31 mouse cellular contexts compared by ENCODE assay signal in the genomic region with DNA sequence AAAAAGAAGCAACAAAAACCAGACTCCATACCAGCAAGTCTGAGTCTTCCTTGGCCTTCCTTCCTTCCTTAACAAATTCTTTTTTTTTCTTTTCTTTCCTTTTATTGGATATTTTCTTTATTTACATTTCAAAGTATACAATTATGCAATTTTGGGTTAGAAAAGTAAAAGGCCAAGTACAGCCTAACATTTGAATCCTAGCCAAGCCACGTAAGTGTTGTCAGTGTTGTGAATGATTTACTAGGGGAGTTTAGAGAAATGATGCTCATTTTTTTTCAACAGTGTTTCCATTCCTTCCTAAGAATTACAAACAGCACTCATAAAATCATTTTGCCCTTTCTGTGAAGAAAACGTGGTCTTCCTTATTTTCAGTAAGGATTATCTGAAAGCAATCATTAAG.
A peak's percentile ranks its signal among the peaks of the same experiment; 100 is the strongest.
DNase-seq lines count a peak whose midpoint lies in the region; ATAC-seq and TF ChIP-seq lines count a peak whose summit lies in the region.
"Had no signal": no experiment of that assay in that cellular context is flagged by ENCODE, and none has a peak within 500 bp of the region (broad histone marks: within the 10 kb centered on the region; RNA-seq: fewer than 3 reads in every experiment).

No protein-coding gene starts in this region.

- no peak overlapping the region for H3K27ac ChIP-seq in embryonic facial prominence, embryonic 14.5 days (replicated peaks; ENCODE audit: low read depth, low read length)
- H3K27ac ChIP-seq in embryonic facial prominence, embryonic 10.5 days (replicated peaks): no peak overlapping the region
- no peak overlapping the region for H3K27ac ChIP-seq in liver, embryonic 14.5 days
- no peak overlapping the region for H3K27ac ChIP-seq in liver, postnatal 0 days (ENCODE audit: low read depth)
- H3K27ac ChIP-seq: embryonic facial prominence, embryonic 12.5 days; forebrain, embryonic 13.5 days; gastrocnemius, adult 2 months; heart, embryonic 15.5 days; hindbrain, embryonic 10.5 days; hindbrain, embryonic 13.5 days had no signal

- no peaks in the 10 kb centered on the region for H3K36me3 ChIP-seq in embryonic facial prominence, embryonic 14.5 days (ENCODE audit: control insufficient read depth, insufficient read depth, low read length)
- H3K36me3 ChIP-seq in embryonic facial prominence, embryonic 10.5 days (replicated peaks): no peaks in the 10 kb centered on the region
- H3K36me3 ChIP-seq in liver, embryonic 14.5 days (replicated peaks; ENCODE audit: control insufficient read depth, insufficient read depth, low read depth): no peaks in the 10 kb centered on the region
- no peaks in the 10 kb centered on the region for H3K36me3 ChIP-seq in liver, postnatal 0 days (replicated peaks; ENCODE audit: insufficient read depth, low read length)
- H3K36me3 ChIP-seq: embryonic facial prominence, embryonic 12.5 days; G1E; heart, embryonic 12.5 days; heart, embryonic 15.5 days; hindbrain, embryonic 10.5 days; hindbrain, embryonic 13.5 days had no signal

- H3K9me3 ChIP-seq in embryonic facial prominence, embryonic 14.5 days (ENCODE audit: control insufficient read depth, low read length): no peaks in the 10 kb centered on the region
- H3K9me3 ChIP-seq in embryonic facial prominence, embryonic 10.5 days: no peaks in the 10 kb centered on the region
- no peaks in the 10 kb centered on the region for H3K9me3 ChIP-seq in liver, embryonic 14.5 days (ENCODE audit: control insufficient read depth, low read length)
- no peaks in the 10 kb centered on the region for H3K9me3 ChIP-seq in liver, postnatal 0 days (ENCODE audit: low read length)
- H3K9me3 ChIP-seq: embryonic facial prominence, embryonic 12.5 days; forebrain, embryonic 13.5 days; G1E; heart, embryonic 12.5 days; heart, embryonic 15.5 days; hindbrain, embryonic 10.5 days; hindbrain, embryonic 13.5 days had no signal

- TF ChIP-seq CTCF in liver, embryonic 14.5 days (IDR thresholded peaks at IDR 0.05; ENCODE audit: low read depth): no peak
- TF ChIP-seq CTCF in liver, postnatal 0 days (IDR thresholded peaks at IDR 0.05; ENCODE audit: low read depth): no peak

- H3K4me1 ChIP-seq in embryonic facial prominence, embryonic 14.5 days (ENCODE audit: control insufficient read depth, insufficient read depth, low read length): no peaks in the 10 kb centered on the region
- no peaks in the 10 kb centered on the region for H3K4me1 ChIP-seq in embryonic facial prominence, embryonic 10.5 days
- H3K4me1 ChIP-seq in liver, embryonic 14.5 days (replicated peaks; ENCODE audit: control insufficient read depth in 2 of 2, insufficient read depth in 2 of 2, low read length in 1 of 2): no peaks in the 10 kb centered on the region
- H3K4me1 ChIP-seq in liver, postnatal 0 days (ENCODE audit: insufficient read depth): peaks cover 3% of the 10 kb centered on the region; the same call in 1 of the 2 replicates
- H3K4me1 ChIP-seq: embryonic facial prominence, embryonic 12.5 days; forebrain, embryonic 13.5 days; heart, embryonic 12.5 days; heart, embryonic 15.5 days; hindbrain, embryonic 10.5 days; hindbrain, embryonic 13.5 days had no signal

- DNase-seq in embryonic facial prominence, embryonic 14.5 days (ENCODE audit: low spot score): peak; percentile 4
- no peak for DNase-seq in embryonic facial prominence, embryonic 10.5 days (ENCODE audit: low spot score)
- DNase-seq in liver, embryonic 14.5 days (ENCODE audit: low read depth in 3 of 3, low spot score in 3 of 3): peak in 2 of 3 experiments; percentile 1
- DNase-seq in liver: no peak
- DNase-seq in 3T3-L1 (ENCODE audit: low read depth, low spot score): peak; percentile 81
- no peak for DNase-seq in liver, postnatal 0 days
- DNase-seq in spleen, postnatal 36 days (ENCODE audit: low spot score in 2 of 2): no peak
- DNase-seq: adrenal gland, postnatal 10 days; adrenal gland, postnatal 36 days; B cell, adult 2 months; cerebellum, adult 18-20 months; cerebellum, adult 9-10 months; cerebellum, postnatal 14 days; forebrain, postnatal 0 days; gastrocnemius, adult 2 months; gastrocnemius, postnatal 25 days; heart, adult 18-20 months; heart, postnatal 10 days; heart, postnatal 36 days had no signal

- H3K27me3 ChIP-seq in embryonic facial prominence, embryonic 14.5 days (replicated peaks; ENCODE audit: control insufficient read depth, insufficient read depth, low read length): no peaks in the 10 kb centered on the region
- H3K27me3 ChIP-seq in embryonic facial prominence, embryonic 10.5 days (replicated peaks; ENCODE audit: low read depth, poor library complexity, severe bottlenecking): no peaks in the 10 kb centered on the region
- no peaks in the 10 kb centered on the region for H3K27me3 ChIP-seq in liver, embryonic 14.5 days (ENCODE audit: control insufficient read depth, insufficient read depth, low read length)
- no peaks in the 10 kb centered on the region for H3K27me3 ChIP-seq in liver, postnatal 0 days (ENCODE audit: insufficient read depth, low read length)
- H3K27me3 ChIP-seq: CH12.LX; embryonic facial prominence, embryonic 12.5 days; forebrain, embryonic 13.5 days; heart, embryonic 12.5 days; heart, embryonic 15.5 days; hindbrain, embryonic 13.5 days had no signal

- no peak overlapping the region for H3K9ac ChIP-seq in embryonic facial prominence, embryonic 14.5 days (ENCODE audit: low read depth, low read length)
- no peak overlapping the region for H3K9ac ChIP-seq in liver, embryonic 14.5 days (replicated peaks)
- no peak overlapping the region for H3K9ac ChIP-seq in liver, postnatal 0 days (replicated peaks)
- H3K9ac ChIP-seq: embryonic facial prominence, embryonic 12.5 days; forebrain, embryonic 13.5 days; forebrain, postnatal 0 days; heart, embryonic 12.5 days; heart, embryonic 15.5 days; hindbrain, embryonic 13.5 days had no signal

- no peak overlapping the region for H3K4me2 ChIP-seq in embryonic facial prominence, embryonic 14.5 days (ENCODE audit: low read depth, low read length)
- H3K4me2 ChIP-seq in liver, embryonic 14.5 days (ENCODE audit: low read depth): no peak overlapping the region
- no peak overlapping the region for H3K4me2 ChIP-seq in liver, postnatal 0 days (ENCODE audit: low read depth, low read length)
- H3K4me2 ChIP-seq: embryonic facial prominence, embryonic 12.5 days; forebrain, embryonic 13.5 days; heart, embryonic 12.5 days; heart, embryonic 15.5 days; hindbrain, embryonic 13.5 days had no signal

- H3K4me3 ChIP-seq in embryonic facial prominence, embryonic 14.5 days (ENCODE audit: low read depth, low read length): no peak overlapping the region
- H3K4me3 ChIP-seq in embryonic facial prominence, embryonic 10.5 days: no peak overlapping the region
- H3K4me3 ChIP-seq in liver, embryonic 14.5 days (ENCODE audit: insufficient read depth in 1 of 2, low read depth in 2 of 2, low read length in 2 of 2): no peak overlapping the region
- H3K4me3 ChIP-seq in liver, postnatal 0 days (ENCODE audit: low read depth, low read length): no peak overlapping the region
- H3K4me3 ChIP-seq: embryonic facial prominence, embryonic 12.5 days; erythroblast, embryonic 14.5 days; forebrain, embryonic 13.5 days; gastrocnemius, adult 2 months; heart, embryonic 12.5 days; heart, embryonic 15.5 days; hindbrain, embryonic 10.5 days; hindbrain, embryonic 13.5 days had no signal

- whole genome bisulfite sequencing in embryonic facial prominence, embryonic 14.5 days: 58% methylated on average over 2 of the region's 2 CpGs
- WGBS in embryonic facial prominence, embryonic 10.5 days: 79% methylated on average over 2 of the region's 2 CpGs
- WGBS in liver, embryonic 14.5 days (ENCODE audit: insufficient replicate concordance): 40% methylated on average over 2 of the region's 2 CpGs
- 36% methylated on average over 2 of the region's 2 CpGs for WGBS in liver, postnatal 0 days (ENCODE audit: insufficient replicate concordance)

- ATAC-seq in embryonic facial prominence, embryonic 14.5 days (ENCODE audit: low read depth): no peak
- ATAC-seq in liver, embryonic 14.5 days (ENCODE audit: insufficient read depth): no peak
- peak; percentile 50; the same call in 1 of the 2 replicates for ATAC-seq in liver, postnatal 0 days
- ATAC-seq: activated CD4-positive, CD25-positive, alpha-beta regulatory T cell, adult 4 months; forebrain, embryonic 13.5 days; forebrain, postnatal 0 days; hindbrain, embryonic 16.5 days; inflammation-experienced regulatory T-cells, adult 6 months had no signal

- no peak for TF ChIP-seq EP300 in liver, embryonic 14.5 days (IDR thresholded peaks at IDR 0.05; ENCODE audit: low read depth)
- TF ChIP-seq EP300 in liver, postnatal 0 days (IDR thresholded peaks at IDR 0.05; ENCODE audit: low read depth): no peak

Comparison
In these comparisons a context has a peak if more than half of its experiments do, and no peak if none do; other contexts are left out.
1. DNase-seq: peak in embryonic facial prominence, embryonic 14.5 days (single experiment), liver, embryonic 14.5 days (2 of 3) and 3T3-L1 (single experiment); none in embryonic facial prominence, embryonic 10.5 days (single experiment), liver (single experiment), liver, postnatal 0 days (single experiment) and spleen, postnatal 36 days (0 of 2).